Mouse (Mus musculus): ENCODE data around the gene Vwa3a.

Gene Vwa3a

DNA sequence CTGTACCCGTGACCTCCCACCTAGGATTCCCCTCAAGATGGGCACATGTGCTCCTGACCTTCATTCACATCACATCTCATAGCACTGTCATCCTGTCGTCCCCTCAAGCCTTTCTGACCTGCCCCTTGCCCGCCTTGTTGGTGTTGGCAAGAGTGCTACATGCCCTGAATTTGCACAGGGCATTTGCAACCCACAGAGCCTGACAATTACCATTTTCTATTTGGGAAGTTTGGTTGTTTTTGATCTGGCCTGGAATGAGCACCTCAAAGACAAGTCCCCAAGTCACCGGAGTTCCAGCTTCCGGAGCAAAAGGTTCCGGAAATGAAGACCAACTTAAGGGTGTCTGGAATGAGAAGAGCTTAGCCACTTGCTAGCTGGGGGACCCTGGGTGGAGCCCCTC lies at the start of gene Vwa3a:
Gene Vwa3a (plus strand): TSS at position 301 of the 400 bp plus-strand sequence.
- DNase-seq: no peak

DNA sequence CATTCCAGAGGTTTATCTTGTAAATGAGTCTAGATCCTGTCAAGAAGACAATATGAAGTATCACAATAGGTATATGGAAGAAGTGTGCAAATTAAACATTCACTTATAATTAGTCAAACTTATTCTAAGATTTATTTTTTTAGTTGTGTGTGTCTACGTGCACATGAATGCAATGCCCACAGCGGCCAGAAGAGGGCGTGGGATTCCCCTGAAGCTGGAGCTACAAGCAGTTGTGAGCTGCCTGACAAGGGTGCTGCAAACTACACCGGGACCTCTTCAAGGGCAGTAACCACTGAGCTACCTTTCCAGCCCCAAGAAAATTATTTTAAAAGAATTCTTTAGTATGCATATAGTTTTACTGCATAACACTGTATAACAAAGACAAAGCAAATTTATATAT lies 48.5 kb upstream of the Vwa3a start:
- DNase-seq: peak in 1 of 2 experiments; percentile 25

DNA sequence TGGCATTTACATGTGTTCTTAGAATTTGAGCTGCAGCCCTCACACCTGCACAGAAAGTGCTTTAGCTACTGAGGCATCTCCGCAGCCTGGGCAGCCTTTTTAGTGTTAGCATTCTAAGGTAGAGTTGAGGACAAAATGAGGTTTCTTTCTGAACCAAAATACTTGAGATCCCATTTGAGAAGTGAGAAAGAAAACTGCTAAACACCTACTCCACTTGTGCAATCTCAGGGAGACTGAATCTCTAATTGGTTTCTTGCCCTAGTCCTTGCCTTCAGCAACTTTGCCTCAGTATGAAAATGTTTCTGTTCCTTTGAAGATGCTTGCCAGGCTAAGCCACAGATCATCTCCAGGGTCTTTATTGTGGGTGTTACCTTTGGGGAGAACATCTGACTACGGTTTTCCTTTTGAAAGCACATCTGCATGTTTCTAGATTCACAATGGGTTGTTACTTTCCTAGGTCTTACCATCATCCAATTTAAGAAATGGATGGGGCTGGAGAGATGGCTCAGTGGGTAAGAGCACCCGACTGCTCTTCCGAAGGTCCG lies 45.2 kb upstream of the Vwa3a start:
- no peak for DNase-seq

DNA sequence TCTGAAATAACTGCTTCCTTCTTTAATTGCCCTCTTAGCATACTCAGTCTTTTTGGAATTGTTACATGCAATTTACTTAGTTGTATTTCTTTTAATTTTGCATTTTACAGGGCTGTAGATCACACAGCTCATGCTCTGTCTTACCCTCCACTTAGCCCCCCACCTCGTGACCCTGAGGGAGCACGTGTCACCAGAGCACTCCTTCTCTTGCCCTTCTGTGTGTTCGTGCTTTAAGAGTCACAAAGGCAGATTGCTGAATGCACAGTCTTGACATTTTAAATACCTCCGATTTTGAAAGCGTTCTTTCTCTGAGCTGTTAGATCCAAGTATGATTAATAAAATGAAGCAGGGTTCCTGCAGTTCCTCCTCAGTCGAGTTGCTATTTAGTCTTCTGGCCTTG lies 43.9 kb upstream of the Vwa3a start:
- DNase-seq: no peak

DNA sequence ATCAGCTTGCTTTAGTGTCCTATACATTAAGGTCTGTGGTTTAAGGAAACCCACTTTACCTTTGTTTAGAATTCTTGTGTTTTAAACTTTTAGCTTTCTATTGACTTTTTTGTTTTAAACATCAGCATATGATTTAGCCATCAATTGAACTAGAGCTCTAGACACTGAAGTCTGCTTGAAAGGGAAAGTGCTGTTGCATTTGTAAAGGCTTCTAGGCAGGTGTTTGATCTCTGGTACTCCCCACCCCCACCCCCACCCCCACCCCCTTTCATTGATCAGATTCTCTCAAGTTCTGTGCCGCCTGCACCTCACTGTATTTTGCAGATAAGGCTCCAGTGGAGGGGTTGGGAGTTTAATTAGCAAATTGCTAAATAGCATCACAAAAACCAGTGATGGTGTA lies 43.5 kb upstream of the Vwa3a start:
- DNase-seq: no peak

DNA sequence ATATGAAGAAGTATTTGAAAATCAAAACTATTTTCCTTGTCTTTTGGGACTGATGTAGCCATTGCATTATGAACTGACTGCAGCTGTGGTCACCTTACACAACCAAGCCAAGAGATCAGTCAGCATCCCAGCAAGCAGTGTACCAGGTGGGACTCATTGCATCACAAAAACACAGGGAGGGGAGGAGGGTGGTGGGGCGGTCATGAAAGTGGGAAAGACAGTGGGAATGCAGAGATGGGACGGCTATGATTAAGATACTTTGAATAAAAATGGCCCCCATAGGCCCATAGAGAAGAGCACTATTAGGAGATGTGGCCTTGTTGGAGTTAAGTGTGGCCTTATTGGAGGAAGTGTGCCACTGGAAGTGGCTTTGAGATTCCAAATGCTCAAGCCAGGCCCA lies 42.8 kb upstream of the Vwa3a start:
- DNase-seq: no peak

DNA sequence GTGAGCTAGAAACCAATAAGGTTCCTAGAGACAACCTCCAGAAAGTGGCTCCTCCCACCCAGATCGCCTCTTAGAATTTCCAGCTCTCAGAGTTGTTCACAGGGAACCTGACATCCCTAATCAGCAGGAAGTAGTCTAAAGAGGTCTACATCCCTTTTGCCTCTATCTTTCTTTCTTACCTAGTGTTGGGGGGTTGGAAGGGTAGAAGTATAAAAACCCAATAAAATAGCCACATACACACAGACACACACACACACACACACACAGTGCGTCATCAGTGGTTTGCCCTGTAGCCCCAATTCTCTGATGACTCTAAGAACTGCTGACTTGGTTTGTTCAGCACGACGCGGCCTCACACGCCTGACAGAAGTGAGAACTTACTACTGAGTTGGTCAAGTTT lies 39.5 kb upstream of the Vwa3a start:
- DNase-seq: no peak

DNA sequence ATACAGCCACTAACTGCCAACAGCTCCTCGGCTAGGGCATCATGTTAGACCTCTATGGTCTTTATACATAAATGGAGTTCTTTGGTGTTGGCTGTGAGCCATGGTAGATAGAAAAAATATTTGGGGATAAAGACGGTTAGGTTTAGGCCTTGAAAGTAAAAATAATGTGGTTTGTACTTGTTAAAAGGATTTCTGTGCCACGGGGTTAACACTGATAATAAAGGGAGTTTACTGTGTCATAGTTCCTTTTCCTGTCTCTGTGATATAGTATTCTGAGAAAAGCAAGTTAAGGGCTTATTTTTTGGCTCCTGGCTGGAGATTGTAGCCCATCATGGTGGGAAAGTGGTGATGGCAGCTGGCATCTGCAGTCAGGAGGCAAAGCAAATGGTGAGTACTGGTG lies 35.2 kb upstream of the Vwa3a start:
- no peak for DNase-seq

DNA sequence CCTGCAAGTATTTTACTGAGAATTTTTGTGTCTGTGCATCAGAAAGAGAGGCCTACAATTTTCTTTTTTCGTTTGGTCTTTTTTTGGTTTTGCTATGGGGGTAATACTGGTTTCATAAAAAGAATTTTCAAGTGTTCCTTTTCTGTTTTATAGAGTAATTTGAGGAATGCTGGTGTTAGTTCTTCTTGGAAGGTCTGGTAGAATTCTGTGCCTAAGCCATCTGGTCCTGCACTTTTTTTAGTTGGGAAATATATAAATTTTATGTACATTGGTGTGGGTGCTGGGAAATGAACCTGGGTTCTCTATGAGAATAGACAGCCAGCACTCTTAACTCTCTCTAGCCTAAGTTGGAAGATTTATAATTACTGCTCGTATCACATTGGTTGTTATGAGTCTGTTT lies 27.0 kb upstream of the Vwa3a start:
- DNase-seq: no peak

DNA sequence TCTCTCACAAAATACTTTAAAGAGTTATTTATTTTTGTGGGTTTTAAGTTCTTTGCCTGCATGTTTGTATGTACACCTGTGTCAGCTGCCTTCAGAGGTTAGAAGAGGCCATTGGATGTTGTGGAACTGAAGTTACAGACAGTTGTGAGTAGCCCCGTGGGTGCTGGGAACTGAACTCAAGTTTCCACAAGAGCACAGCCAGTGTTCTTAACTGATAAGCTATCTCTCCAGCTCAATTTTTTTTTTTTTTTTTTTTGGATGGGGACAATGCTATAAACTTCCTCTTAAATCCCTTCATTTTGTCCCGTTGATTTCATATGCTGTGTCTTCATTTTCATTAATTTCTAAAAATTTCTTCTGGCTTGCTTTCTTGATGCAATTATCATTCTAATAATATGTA lies 25.9 kb upstream of the Vwa3a start:
- DNase-seq: no peak

DNA sequence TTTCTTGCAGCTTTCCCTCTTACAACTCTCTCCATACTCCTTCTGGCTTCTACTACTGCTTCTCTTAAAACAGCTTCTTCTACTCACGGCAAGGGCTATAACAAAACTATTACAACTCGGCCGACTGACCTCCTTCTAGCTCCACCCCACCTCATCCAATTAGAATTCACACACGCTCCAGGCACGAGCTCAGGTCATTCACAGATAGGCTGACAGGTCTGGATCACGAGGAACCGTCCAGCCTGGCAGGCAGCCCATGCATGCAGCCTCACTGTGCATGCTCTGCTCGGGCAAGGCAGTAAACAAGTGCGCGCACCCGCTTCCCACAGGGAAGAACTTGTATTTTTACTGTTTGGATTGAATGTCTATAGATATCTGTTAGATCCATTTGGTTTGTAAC lies 25.2 kb upstream of the Vwa3a start:
- peak; percentile 13 to 22 for DNase-seq

DNA sequence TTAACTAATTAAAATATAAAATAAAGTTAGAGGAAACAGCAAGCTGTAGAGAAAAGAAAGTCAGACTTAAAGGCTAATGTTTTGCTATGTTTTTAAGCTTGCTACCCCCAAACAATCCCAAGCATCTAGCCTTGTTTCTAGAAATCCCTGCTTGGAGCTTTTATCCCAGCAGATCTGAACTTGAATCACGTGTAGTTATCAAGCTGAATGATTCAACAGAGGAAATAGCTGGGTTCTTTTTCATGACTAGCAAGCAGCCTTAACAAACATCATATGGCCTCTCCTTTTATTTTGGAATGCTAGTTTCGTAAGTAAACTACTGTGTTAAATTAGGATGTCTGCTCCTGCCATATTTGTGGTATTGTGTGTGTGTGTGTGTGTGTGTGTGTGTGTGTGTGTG lies 21.9 kb upstream of the Vwa3a start:
- no peak for DNase-seq

DNA sequence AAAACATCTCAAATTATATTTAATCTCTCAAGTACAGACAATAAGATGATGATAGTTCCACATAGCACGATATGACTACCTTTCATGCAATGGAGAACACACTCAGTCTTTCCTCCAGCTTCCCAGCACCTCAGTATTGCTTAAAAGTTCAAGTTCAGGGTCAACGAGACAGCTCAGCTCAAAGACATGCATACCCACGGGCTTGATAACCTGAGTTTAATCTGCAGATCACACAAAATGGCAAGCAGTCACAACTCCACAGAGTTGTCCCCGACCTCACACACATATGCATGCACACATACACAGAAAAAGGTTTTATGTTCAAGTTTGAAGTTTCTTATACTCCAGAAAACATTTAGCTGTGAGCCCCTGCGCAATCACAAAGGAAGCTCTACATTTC lies 18.1 kb upstream of the Vwa3a start:
- DNase-seq: no peak

DNA sequence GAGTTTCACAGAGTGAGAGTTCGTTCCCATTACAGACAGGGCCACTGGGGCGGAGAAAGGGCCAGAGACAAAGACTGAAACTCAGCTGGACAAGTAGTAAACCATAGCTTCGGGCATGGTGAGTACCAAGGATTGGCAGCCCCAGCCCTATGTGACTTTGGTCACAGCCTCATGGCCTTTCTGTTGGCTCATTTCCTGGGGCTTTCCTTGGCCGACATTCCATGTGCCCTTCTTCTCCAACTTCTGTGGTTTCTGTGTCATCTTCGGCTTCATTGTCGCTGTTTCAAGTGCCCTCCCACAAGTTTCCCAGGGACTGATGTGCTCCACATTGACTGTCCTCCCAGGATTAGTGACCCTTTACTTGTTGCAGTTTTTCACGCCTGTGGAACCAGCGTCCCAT lies 17.7 kb upstream of the Vwa3a start:
- DNase-seq: peak in 1 of 2 experiments; percentile 23

DNA sequence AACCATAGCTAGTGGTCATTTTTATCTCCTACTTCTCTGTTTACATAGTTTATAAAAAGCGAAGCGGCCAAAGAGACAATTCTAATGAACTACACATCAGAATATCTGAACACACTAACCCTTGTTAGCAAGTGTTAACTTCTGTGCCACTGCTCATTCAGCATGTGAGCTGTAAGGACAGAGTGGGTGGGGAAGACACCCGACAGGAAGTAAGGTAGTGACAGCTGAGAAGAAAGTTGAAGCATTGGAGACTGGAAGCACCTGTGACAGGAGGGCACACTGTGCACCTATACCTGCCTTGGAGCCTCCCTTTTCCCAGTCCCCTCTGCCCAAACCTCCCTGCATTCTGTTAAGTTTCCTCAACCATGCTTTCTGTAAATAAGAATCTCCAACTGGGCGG lies 17.1 kb upstream of the Vwa3a start:
- no peak for DNase-seq

DNA sequence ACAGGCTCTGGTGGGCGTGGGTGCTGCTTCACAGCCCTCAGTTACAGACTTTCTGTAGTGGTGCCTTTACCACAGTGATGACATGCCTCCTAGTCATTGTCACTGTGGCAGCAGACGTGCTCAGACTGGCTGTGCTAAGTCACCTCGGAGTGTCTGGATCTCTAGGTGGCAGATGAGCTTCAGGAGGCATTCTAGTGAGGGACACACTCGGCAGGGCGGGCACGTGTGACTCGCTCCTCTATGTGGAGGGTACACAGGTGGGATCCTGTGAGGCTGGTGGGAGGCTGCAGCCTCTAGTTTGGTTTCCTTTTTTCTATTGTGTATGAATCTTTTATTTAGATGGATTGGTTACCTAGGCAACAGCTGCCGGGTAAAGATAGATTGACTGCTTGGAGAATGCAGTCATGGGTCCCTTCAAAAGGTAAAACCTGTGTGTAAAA lies 16.3 kb upstream of the Vwa3a start:
- no peak for DNase-seq

DNA sequence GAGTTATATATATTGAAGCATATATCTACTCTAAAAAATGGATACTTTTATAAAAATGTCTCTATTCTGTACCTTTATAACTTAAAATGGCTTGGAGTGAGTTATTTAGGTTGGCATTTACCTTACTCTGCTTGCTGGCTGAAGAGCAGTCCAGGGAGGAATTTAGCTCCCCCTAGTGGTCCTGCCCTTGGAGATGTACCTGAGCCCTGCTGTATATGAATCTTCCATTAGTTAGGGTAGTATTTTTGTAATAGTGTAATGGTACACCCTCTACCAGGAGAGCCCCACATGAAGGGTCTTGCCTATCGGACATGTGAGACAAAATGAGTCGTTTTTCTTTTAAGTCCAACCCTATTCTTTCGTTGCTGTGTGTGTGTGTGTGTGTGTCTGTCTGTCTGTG lies 11.5 kb upstream of the Vwa3a start:
- DNase-seq: peak; percentile 68 to 74

DNA sequence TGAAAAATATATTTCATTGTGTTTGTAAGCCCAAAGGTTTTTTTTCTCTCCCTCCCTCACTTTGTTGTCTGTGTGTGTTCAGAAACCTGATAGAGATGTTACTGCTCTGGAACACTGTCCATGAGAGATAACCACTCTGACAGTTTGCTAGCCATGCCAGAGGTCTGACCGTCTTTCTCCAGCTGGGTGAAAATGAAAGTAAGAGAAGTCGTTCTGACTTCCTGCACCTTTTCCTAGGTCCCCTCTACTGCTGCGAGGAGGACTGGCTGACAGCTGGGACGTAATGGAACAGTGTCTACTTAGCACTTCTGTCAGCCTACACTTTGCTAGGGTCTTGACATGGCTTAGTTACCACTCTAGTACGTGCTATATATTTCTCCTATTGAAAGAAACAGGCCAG lies 9.5 kb upstream of the Vwa3a start:
- peak; percentile 12 to 28 for DNase-seq

DNA sequence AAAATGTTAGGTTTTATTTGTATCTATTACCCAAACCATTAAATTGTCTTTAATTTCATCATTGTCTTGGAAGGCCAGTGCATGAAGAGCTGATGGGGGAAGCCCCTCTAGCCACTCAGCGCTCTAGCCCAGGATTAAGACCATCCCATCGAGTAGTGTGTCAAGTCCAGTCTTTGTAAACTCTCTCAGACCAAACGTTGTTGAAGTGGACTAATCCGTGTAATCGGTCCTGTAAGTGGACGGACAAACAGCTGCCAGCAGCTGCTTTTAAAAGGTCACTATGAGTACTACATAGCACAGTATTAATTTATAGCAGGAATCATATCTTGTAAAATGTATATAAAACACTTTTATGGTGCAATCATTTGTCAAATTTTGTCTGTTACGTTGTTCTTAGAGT lies 6.2 kb upstream of the Vwa3a start:
- no peak for DNase-seq

DNA sequence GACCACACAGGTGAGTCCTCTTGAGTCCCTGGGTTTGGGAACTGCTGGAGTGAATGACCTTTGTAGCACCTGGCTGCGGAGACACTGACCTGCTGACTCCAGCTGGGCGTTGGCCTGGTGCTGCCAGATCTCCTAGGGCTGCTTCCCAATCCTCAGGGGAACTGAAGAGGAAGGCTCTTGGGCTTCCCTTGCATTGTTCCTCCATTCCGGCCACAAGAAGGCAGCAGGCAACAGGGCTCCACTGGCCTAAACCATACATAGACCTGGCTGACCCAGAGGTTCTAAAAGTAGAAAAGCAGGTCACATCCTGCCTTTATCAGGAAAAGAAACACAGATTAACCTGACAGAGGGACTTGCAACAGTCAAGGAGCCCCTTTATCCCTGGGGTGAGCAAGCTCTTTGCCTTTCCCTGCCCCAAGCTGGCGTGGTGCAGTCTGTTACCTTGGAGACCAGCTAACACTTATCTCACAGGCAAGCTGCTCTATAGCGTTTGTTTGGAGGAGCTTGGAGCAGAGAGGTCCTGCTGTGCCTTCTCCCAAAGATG lies 512 bp downstream of the Vwa3a start:
- peak; percentile 50 to 65 for DNase-seq

DNA sequence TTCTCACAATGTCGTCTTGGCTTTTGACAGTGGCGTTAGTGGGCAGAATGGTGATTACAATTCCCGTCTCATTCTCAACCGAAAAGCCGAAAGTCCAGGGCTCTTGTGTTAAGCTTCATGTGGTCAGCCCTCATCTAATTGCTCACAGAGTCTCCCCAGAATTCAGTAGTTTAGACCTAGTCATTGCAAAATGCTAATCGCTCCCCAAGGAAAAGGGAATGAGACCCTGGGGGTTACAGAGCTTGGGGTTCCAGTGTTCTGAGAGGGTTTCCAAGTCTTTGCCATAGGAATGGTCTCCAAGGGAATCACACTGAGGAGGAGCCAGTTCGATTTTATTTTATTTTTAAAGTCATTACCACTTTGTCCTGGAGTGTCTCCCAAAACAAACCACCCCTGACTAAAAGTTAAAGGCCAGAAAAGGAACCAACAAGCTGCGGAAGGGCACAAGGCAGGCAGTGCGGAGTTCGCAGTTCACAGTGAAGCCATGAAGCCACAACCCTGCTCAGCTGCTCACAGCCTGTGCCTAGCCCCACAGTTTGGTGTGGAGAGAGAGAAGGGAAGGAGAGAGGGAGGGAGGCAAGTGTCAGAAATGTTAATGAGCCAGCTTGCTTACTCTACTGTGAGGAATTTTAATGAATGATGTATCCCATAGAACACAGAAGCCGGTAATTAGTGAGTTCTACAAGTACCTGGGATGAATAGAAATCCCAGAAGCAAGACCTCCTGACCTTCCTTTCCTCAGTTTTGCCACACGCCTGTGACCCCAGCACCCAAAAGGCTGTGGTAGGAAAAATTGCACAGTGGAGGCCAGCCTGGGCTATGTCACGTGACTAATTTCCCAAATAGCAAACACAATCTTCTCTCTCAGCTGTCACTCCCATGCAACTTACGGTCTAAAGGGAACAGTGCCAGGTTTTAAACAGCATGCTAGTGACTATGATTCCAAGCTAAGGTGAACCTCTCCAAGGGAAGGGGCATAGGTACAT lies 4.5 kb downstream of the Vwa3a start:
- DNase-seq: peak in 1 of 2 experiments; percentile 19

DNA sequence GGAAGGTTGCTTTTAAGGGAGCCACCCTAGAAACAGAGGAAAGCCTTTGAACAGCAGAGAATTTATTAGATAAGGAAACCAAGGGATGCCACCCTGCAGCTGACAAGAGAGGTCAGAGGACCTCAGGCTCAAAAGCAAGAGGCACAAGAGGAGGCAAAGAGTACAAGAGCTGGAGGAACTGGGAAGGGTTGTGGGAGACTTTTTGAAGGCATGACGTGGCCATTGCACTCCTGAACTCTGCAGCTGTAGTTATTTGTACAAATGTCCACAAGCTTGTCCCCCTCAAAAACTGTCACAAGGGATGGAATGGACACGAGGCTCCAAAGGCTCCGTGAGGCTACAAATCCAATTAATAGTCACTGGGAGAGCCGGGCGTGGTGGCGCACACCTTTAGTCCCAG lies 5.5 kb downstream of the Vwa3a start:
- DNase-seq: peak in 1 of 2 experiments; percentile 58

DNA sequence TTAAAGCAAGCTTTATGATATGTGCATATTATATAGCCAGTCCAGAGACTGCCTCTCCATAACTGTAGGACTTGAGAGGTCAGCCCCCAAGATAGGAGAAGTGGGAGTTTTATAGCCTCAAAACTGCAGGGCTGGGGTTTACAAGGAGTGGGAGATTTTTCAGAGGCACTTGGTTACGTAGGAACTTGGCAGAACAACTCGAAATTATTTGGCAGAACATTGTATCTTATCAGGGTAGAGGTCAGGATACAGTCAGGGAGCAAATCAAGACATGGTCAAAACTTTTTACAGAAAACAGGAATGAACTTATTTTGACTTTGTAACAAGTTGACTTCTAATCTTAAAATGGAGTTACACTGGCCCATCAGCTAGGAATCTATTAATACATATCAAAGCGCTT lies 6.9 kb downstream of the Vwa3a start:
- DNase-seq: peak in 1 of 2 experiments; percentile 67

DNA sequence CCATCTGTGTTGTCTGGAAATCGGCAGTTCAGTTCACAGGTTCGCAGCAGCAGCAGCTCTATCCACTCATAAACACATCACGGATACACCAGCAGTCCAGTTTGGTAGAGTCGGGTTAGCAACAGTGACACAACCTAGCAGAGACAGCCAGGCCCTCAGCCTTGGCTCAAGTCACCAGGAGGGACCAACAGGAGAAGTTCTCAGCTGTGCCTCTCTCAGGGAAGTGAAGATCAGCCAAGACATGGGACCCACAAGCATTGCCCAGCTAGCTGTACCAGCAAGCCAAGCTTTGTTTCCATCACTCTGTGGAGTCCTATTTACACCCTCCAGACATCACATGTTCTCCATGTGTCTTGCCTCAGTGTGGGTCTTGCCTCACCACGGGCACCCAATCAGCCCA lies 7.7 kb downstream of the Vwa3a start:
- DNase-seq: no peak

Data from kidney, postnatal 36 days (tissue).